Mouse (Mus musculus): ENCODE data around the gene Grhpr. TPM values are rescaled to one million over a fixed set of nuclear protein-coding genes. Genes with fewer than 3 reads are reported as not detected.
A peak's percentile ranks its signal among the peaks of the same experiment; 100 is the strongest.

The Grhpr gene
- 97.7 and 107 TPM in 2 replicates for polyA plus RNA-seq (2015; fragmentation: Nextera tagmentation; extraction: Ambion mirVana)

DNA sequence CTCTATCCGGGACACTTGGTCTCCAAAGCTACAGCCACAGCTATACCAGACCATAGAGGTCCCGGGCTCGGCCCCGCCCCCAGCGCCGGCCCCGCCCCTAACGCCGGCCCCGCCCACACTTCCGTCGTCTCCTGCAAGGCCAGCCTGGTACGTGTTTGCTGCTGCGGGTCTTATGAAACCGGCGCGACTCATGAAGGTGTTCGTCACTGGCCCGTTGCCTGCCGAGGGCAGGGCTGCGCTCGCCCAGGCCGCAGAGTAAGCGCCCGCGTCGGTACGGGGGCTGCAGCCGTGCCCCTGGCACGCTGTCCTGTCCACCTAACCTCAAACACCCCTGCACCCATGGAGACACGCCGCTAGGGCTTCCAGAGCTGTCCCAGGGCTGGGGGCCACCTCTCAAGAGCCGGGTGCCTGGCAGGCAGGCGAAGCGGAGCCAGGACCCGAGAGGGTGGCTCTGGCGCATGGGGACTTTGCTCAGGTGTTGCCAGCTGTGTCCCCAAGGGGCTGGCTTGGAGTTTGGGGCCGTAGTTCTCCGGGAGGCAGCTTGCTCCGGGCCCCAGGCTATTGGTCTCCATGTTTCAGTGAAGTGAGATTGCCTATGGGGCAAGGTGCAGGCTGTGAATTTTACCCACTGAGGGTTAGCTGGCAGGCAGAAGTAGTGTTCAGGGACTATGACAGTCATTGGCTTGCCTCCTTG lies at the start of gene Grhpr:
Gene Grhpr (plus strand): TSS at position 116 of the 694 bp plus-strand sequence.
- peak within 1 kb of the TSS; percentile 94 for H3K9ac ChIP-seq (ENCODE audit: low read length)
- no peaks in the 10 kb centered on the region for H3K27me3 ChIP-seq (ENCODE audit: control insufficient read depth, insufficient read depth, low read length)
- H3K4me1 ChIP-seq (ENCODE audit: control insufficient read depth, insufficient read depth, low read length), result peaks cover 29% of the 10 kb centered on the region
- H3K27ac ChIP-seq (ENCODE audit: low read length), result peak within 1 kb of the TSS; percentile 94
- peak within 1 kb of the TSS; percentile 79 for H3K4me2 ChIP-seq (ENCODE audit: low read depth, low read length)
- peak within 1 kb of the TSS; percentile 86 for H3K4me3 ChIP-seq (ENCODE audit: low read length)
- peak; percentile 94 for ATAC-seq (replicated peaks; ENCODE audit: extremely low read depth, insufficient read depth, low FRiP score)
- H3K36me3 ChIP-seq (ENCODE audit: control insufficient read depth, insufficient read depth), result peaks cover 2% of the 10 kb centered on the region; the same call in 1 of the 2 replicates
- under 1% methylated on average over 40 of the region's 40 CpGs for WGBS
- H3K9me3 ChIP-seq (replicated peaks; ENCODE audit: control insufficient read depth, low read length), result peaks cover 3% of the 10 kb centered on the region; the same call in 1 of the 2 replicates

DNA sequence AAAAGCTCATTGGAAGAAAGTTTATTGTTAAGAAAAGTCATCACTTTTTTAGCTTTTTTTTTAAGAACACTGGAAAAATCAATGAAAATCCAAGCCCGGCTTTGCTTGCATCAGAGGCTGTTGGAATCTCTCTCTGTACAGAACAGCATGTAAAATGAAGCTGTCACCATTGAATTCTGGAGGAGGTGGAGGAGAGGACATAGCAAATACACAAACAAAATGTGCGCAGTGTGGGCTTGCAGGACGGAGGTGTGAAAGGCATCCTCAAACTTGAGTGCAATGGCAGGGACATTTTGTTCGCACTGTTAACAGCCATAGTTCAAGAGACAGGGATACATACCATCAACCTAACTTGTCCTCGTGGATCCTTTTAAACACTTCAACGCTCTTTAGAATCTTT lies 49.5 kb upstream of the Grhpr start:
- Histone ChIP-seq H3K27me3 (ENCODE audit: control insufficient read depth, insufficient read depth, low read length) (no peaks in the 10 kb centered on the region), H3K4me2 (ENCODE audit: low read depth, low read length) (no peak overlapping the region), H3K36me3 (ENCODE audit: control insufficient read depth, insufficient read depth) (peaks cover 28% of the 10 kb centered on the region), H3K9me3 (replicated peaks; ENCODE audit: control insufficient read depth, low read length) (no peaks in the 10 kb centered on the region), H3K4me1 (ENCODE audit: control insufficient read depth, insufficient read depth, low read length) (no peaks in the 10 kb centered on the region), H3K9ac (ENCODE audit: low read length) (no peak overlapping the region), H3K4me3 (ENCODE audit: low read length) (no peak overlapping the region), H3K27ac (ENCODE audit: low read length) (no peak overlapping the region)
- no peak for ATAC-seq (replicated peaks; ENCODE audit: extremely low read depth, insufficient read depth, low FRiP score)
- 92% methylated on average over 6 of the region's 6 CpGs for WGBS

DNA sequence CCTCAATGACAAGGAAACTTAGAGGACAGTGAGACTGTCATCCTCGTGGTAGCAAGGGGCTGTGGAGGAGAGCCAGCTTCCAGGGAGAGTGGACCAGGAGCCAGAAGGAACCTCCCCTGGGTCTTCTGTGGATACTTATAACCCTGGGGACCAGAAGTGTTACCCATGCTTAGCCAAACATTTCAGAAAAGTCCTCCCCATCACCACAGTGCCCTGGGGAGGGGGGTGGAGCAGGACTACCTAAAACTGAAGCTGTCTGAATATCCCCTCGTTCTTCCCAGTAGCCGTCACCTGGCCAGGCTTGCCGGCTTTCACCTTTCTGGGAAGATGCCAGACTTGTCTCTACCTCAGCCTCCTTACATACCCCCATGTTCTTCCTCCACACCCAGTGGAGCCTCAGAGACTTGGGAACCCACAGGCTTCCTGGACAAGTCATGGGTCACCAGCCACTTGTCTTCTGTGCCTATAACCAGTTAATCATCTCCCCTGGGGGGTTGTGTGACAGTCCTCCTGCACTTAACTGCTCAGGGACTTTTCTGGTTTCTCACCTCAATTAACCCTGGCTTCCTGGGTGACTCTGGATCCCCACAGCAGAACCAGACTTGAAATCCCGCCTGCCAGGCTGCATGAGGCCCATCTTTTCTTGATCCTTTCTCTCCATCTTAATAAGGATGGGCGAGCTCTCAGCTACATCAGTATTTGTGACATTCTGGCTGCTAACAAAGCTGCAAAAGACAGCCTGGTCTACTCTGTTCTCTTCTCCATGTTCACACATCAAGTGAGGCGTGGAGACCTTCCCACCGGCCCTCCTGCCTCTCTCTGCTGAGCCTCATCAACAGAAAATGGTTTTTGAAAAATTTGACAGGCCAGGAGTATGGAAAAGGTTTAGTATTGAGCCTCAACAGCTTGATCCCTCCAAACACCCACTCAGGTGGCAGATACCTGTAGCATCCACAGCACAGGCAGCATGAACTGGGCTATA lies 42.5 kb upstream of the Grhpr start:
- Histone ChIP-seq H3K4me3 (ENCODE audit: low read length) (no peak overlapping the region), H3K9me3 (replicated peaks; ENCODE audit: control insufficient read depth, low read length) (no peaks in the 10 kb centered on the region), H3K27ac (ENCODE audit: low read length) (no peak overlapping the region), H3K4me2 (ENCODE audit: low read depth, low read length) (no peak overlapping the region), H3K4me1 (ENCODE audit: control insufficient read depth, insufficient read depth, low read length) (no peaks in the 10 kb centered on the region), H3K9ac (ENCODE audit: low read length) (no peak overlapping the region), H3K27me3 (ENCODE audit: control insufficient read depth, insufficient read depth, low read length) (no peaks in the 10 kb centered on the region), H3K36me3 (ENCODE audit: control insufficient read depth, insufficient read depth) (peaks cover 4% of the 10 kb centered on the region; the same call in 1 of the 2 replicates)
- ATAC-seq (replicated peaks; ENCODE audit: extremely low read depth, insufficient read depth, low FRiP score), result no peak
- 77% methylated on average over 8 of the region's 8 CpGs for WGBS

DNA sequence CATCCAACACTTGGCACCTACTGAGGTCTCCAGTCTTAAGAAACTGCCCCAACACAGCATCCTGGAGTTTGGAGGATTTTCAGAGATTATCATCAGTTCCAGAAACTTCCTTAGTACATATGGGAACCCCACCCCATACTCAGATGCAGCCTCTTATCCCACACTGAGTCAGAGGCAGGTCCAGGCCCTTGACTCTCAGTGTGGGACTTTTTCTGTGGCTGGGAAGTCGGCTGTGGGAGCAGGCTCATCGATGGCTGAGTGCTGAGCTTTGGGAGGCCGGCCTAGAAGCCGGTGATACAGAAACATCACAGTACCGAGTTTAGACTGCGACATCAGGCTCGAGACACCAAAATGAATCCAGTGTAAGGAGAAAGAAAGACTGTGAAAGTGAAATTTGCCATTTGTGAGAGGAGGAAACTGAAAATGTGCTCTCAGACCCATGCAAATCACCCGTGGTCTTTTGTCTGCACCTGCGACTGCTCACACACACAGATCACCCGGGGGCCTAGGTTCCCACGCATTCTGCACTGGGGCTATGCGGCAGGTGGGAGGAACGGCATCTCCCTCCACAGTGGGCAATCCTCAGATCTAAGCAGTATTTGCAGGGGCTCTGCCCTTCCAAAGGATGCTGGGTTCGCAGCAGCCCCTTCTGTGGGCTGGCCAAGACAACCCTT lies 41.5 kb upstream of the Grhpr start:
- Histone ChIP-seq H3K9me3 (replicated peaks; ENCODE audit: control insufficient read depth, low read length) (no peaks in the 10 kb centered on the region), H3K9ac (ENCODE audit: low read length) (no peak overlapping the region), H3K27me3 (ENCODE audit: control insufficient read depth, insufficient read depth, low read length) (no peaks in the 10 kb centered on the region), H3K4me2 (ENCODE audit: low read depth, low read length) (no peak overlapping the region), H3K4me3 (ENCODE audit: low read length) (no peak overlapping the region), H3K4me1 (ENCODE audit: control insufficient read depth, insufficient read depth, low read length) (no peaks in the 10 kb centered on the region), H3K36me3 (ENCODE audit: control insufficient read depth, insufficient read depth) (no peaks in the 10 kb centered on the region), H3K27ac (ENCODE audit: low read length) (no peak overlapping the region)
- no peak for ATAC-seq (replicated peaks; ENCODE audit: extremely low read depth, insufficient read depth, low FRiP score)
- WGBS, result 82% methylated on average over 14 of the region's 14 CpGs

DNA sequence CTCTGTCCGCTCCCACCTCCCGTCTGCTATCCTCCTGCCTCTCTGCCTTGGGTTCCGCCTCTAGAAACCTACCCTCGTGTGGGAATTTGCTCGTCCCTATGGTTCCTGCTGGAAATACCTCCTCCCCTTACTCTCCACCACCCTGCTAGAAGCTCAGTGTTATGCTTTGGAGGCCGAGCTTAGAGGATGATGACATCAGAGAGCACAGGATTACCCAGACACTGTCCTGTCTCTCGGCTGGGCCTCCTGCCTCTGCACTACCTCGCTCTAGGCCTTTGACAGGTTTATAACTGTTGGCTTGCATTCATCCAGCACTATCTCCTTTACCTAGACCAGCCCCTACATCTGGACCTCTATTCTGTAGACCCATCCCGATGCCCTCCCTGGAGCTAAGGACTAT lies 40.9 kb upstream of the Grhpr start:
- Histone ChIP-seq H3K4me2 (ENCODE audit: low read depth, low read length) (no peak overlapping the region), H3K36me3 (ENCODE audit: control insufficient read depth, insufficient read depth) (no peaks in the 10 kb centered on the region), H3K27ac (ENCODE audit: low read length) (no peak overlapping the region), H3K4me1 (ENCODE audit: control insufficient read depth, insufficient read depth, low read length) (no peaks in the 10 kb centered on the region), H3K9ac (ENCODE audit: low read length) (no peak overlapping the region), H3K4me3 (ENCODE audit: low read length) (no peak overlapping the region), H3K9me3 (replicated peaks; ENCODE audit: control insufficient read depth, low read length) (no peaks in the 10 kb centered on the region), H3K27me3 (ENCODE audit: control insufficient read depth, insufficient read depth, low read length) (no peaks in the 10 kb centered on the region)
- ATAC-seq (replicated peaks; ENCODE audit: extremely low read depth, insufficient read depth, low FRiP score), result no peak
- 69% methylated on average over 9 of the region's 9 CpGs for WGBS

DNA sequence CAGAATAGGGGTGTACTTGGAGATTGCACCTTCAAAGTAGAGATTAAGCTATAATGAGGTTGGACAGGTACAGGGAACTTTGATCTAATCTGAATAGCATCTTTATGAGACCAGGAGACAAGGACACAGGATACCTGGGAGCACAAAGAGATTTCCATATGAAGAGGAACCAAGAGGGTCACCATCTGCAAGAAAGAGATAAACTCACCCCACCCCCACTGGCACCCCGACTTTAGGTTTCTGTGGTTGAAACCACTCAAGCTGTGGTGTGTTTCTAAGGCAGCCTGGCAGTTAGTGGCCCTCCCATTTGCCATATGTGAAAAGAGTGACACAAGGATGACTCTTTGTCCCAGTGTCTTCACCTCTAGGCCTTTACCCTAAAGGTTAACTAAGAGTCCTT lies 39.0 kb upstream of the Grhpr start:
- WGBS, result 73% methylated on average over 1 of the region's 1 CpGs
- ATAC-seq (replicated peaks; ENCODE audit: extremely low read depth, insufficient read depth, low FRiP score), result no peak

DNA sequence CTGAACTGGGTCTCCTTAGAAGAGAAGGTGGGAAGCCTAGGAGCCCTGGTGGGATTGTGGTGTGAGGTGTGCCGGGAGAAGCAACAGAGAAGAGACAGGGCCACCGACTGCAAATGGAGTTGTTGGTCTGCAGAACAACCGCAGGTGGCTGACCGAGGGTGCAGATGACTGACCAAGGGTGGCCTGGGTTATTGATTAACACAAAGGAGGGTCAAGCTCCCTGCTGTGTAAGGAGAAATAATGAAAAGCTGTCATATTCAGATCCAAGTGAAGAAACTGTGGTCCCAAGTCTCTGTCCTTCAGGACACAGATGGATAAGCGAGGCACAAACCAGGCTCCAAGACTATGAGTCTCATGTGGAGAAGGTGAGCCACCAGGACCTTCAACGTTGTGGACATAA lies 37.7 kb upstream of the Grhpr start:
- no peak overlapping the region for H3K4me2 ChIP-seq (ENCODE audit: low read depth, low read length)
- no peaks in the 10 kb centered on the region for H3K27me3 ChIP-seq (ENCODE audit: control insufficient read depth, insufficient read depth, low read length)
- H3K4me3 ChIP-seq (ENCODE audit: low read length), result no peak overlapping the region
- H3K9ac ChIP-seq (ENCODE audit: low read length), result no peak overlapping the region
- WGBS, result 77% methylated on average over 6 of the region's 6 CpGs
- no peaks in the 10 kb centered on the region for H3K9me3 ChIP-seq (replicated peaks; ENCODE audit: control insufficient read depth, low read length)
- ATAC-seq (replicated peaks; ENCODE audit: extremely low read depth, insufficient read depth, low FRiP score), result no peak
- no peak overlapping the region for H3K27ac ChIP-seq (ENCODE audit: low read length)
- H3K36me3 ChIP-seq (ENCODE audit: control insufficient read depth, insufficient read depth), result no peaks in the 10 kb centered on the region
- no peaks in the 10 kb centered on the region for H3K4me1 ChIP-seq (ENCODE audit: control insufficient read depth, insufficient read depth, low read length)

More for the DNA sequence above, 39.0 kb upstream of the Grhpr start:
- Histone ChIP-seq H3K27ac (ENCODE audit: low read length) (no peak overlapping the region), H3K27me3 (ENCODE audit: control insufficient read depth, insufficient read depth, low read length) (no peaks in the 10 kb centered on the region), H3K36me3 (ENCODE audit: control insufficient read depth, insufficient read depth) (no peaks in the 10 kb centered on the region), H3K9ac (ENCODE audit: low read length) (no peak overlapping the region), H3K9me3 (replicated peaks; ENCODE audit: control insufficient read depth, low read length) (no peaks in the 10 kb centered on the region), H3K4me2 (ENCODE audit: low read depth, low read length) (no peak overlapping the region), H3K4me3 (ENCODE audit: low read length) (no peak overlapping the region), H3K4me1 (ENCODE audit: control insufficient read depth, insufficient read depth, low read length) (no peaks in the 10 kb centered on the region)

DNA sequence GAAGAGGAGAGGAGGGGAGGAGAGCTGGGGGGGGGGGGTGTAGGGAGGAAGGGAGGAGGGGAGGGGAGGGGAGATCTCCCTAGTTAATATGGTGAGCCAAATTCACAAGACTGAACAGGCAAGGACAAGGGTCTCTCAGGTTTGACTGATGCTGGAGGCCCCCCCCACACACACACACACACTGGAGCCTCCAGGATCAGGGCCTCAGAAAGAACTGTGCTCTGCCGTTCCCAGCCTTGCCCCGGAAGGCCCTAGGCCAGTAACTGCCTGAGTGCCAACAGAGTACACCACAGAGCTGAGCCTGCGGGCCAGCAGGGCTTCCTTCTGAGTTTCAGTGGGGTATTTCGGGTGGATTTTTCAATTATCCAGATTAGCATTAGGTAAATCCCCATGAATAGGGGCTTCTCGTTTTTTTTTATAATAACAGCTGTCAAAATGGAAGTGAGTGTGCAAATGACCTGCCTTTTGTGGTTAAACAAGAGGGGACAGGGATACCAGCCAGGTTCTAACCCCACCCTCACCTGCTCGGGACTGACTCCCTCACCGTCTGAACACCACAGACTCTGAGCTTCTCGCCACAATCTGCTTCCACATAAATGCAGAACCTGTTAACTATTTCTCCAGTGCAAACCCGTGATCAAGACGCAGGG lies 36.6 kb upstream of the Grhpr start:
- 72% methylated on average over 10 of the region's 10 CpGs for WGBS
- Histone ChIP-seq H3K4me2 (ENCODE audit: low read depth, low read length) (no peak overlapping the region), H3K27me3 (ENCODE audit: control insufficient read depth, insufficient read depth, low read length) (no peaks in the 10 kb centered on the region)

More for the DNA sequence above, 36.6 kb upstream of the Grhpr start:
- Histone ChIP-seq H3K4me1 (ENCODE audit: control insufficient read depth, insufficient read depth, low read length) (no peaks in the 10 kb centered on the region), H3K36me3 (ENCODE audit: control insufficient read depth, insufficient read depth) (no peaks in the 10 kb centered on the region), H3K4me3 (ENCODE audit: low read length) (no peak overlapping the region), H3K27ac (ENCODE audit: low read length) (no peak overlapping the region), H3K9me3 (replicated peaks; ENCODE audit: control insufficient read depth, low read length) (no peaks in the 10 kb centered on the region), H3K9ac (ENCODE audit: low read length) (no peak overlapping the region)
- ATAC-seq (replicated peaks; ENCODE audit: extremely low read depth, insufficient read depth, low FRiP score), result no peak

All from heart, embryonic 16.5 days (tissue).